Mouse (Mus musculus): ENCODE measurements around the gene Cnih3. TPM values are rescaled to one million over a fixed set of nuclear protein-coding genes. Genes with fewer than 3 reads are reported as not detected.

Cnih3 gene
- polyA plus RNA-seq, 1 experiment from 2014 or later, result 1.1 TPM

DNA sequence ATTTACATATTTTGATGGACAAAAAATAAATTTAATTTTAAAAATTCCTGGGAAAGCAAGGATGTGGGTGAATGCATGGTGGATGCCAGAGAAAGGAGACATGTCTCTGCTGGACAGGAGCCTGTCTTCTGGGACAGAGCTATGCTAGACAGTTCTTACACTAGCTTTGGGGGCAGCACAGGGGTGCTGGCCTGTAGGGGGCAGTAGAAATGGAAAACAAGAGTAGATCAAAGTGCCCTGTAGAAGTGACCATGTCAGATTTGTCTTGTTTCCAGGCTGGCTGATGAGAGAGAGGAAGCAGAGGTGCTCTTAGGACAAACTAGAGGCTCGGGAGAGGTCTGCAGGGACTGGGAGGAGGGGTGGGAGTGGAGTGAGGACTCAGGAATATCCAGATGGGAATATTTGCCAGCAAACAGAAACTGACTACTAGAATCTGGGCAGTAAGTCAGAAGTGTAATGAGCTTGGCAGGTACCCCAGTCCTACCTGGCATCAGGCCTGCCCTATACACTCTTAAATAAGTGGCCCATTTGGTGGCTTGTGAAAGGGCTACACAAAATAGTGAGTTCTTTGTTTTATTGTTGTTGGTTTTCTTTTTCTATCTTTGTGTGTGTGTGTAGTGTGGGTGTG lies 93.3 kb downstream of the Cnih3 start:
- Histone ChIP-seq H3K4me1 (replicated peaks; ENCODE audit: control insufficient read depth, insufficient read depth, low read length) (no peaks in the 10 kb centered on the region), H3K9ac (ENCODE audit: low read depth, low read length) (no peak overlapping the region), H3K9me3 (ENCODE audit: control insufficient read depth, low read length) (no peaks in the 10 kb centered on the region), H3K4me3 (ENCODE audit: low read depth, low read length) (no peak overlapping the region), H3K27me3 (ENCODE audit: control insufficient read depth, insufficient read depth, low read length) (no peaks in the 10 kb centered on the region), H3K4me2 (replicated peaks; ENCODE audit: low read depth, low read length) (no peak overlapping the region), H3K36me3 (ENCODE audit: control insufficient read depth, insufficient read depth, low read length) (no peaks in the 10 kb centered on the region), H3K27ac (ENCODE audit: low read depth, low read length) (no peak overlapping the region)
- 71% methylated on average over 1 of the region's 1 CpGs for WGBS
- ATAC-seq (ENCODE audit: low FRiP score) (no peak), DNase-seq (ENCODE audit: low spot score) (no peak)

DNA sequence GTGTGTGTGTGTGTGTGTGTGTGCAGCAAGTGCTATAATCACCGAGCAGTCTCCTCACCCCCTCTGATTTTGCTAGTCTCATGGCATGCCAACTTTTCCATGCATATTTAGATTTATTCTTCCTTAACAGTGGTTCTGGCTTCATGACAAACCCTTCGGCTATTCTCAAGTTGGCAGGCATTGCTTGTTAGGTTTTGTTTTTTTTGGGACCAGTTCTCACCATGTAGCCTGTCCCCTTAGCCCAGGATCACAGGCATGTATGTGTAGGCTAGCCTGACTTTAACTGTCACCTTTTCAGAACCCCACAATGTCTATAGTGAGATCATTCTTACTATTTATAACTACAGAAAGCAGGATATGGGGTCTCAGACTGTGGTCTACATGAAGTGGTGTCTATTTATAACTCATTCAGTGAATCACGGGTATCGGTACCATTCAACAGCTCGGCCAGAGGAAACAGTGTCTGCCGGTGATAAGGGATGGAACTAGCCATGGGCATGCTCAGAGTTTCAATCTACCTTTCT lies 94.2 kb downstream of the Cnih3 start:
- H3K9ac ChIP-seq (ENCODE audit: low read depth, low read length), result no peak overlapping the region
- H3K9me3 ChIP-seq (ENCODE audit: control insufficient read depth, low read length), result no peaks in the 10 kb centered on the region
- DNase-seq (ENCODE audit: low spot score) (no peak), ATAC-seq (ENCODE audit: low FRiP score) (no peak)
- no peak overlapping the region for H3K4me3 ChIP-seq (ENCODE audit: low read depth, low read length)
- no peaks in the 10 kb centered on the region for H3K27me3 ChIP-seq (ENCODE audit: control insufficient read depth, insufficient read depth, low read length)
- H3K36me3 ChIP-seq (ENCODE audit: control insufficient read depth, insufficient read depth, low read length), result no peaks in the 10 kb centered on the region
- WGBS, result 91% methylated on average over 6 of the region's 6 CpGs
- H3K4me2 ChIP-seq (replicated peaks; ENCODE audit: low read depth, low read length), result no peak overlapping the region
- no peak overlapping the region for H3K27ac ChIP-seq (ENCODE audit: low read depth, low read length)
- H3K4me1 ChIP-seq (replicated peaks; ENCODE audit: control insufficient read depth, insufficient read depth, low read length), result no peaks in the 10 kb centered on the region

DNA sequence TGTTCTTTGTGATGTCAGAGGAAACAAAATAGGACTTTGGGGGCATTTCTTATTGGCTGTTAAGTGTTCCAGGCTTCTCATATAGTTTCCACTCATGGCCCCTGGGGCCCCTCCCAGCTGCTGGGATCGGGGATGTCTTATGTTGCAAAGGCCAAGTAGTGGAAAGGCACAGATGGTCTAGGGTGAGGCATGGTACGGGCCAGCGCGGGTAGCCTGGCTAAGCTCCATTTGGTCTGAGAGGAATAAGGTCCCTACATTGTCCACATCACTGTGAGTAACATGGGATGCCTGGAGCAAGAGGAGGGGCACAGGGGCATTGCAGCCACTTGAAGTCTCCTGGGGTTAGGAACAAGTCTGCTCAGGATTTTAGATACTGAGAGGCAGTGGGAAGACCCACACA lies 95.1 kb downstream of the Cnih3 start:
- Histone ChIP-seq H3K27ac (ENCODE audit: low read depth, low read length) (no peak overlapping the region), H3K27me3 (ENCODE audit: control insufficient read depth, insufficient read depth, low read length) (no peaks in the 10 kb centered on the region), H3K4me3 (ENCODE audit: low read depth, low read length) (no peak overlapping the region), H3K9me3 (ENCODE audit: control insufficient read depth, low read length) (no peaks in the 10 kb centered on the region), H3K4me1 (replicated peaks; ENCODE audit: control insufficient read depth, insufficient read depth, low read length) (no peaks in the 10 kb centered on the region), H3K4me2 (replicated peaks; ENCODE audit: low read depth, low read length) (no peak overlapping the region), H3K9ac (ENCODE audit: low read depth, low read length) (no peak overlapping the region), H3K36me3 (ENCODE audit: control insufficient read depth, insufficient read depth, low read length) (no peaks in the 10 kb centered on the region)
- DNase-seq (ENCODE audit: low spot score) (no peak), ATAC-seq (ENCODE audit: low FRiP score) (no peak)
- 88% methylated on average over 4 of the region's 4 CpGs for WGBS

DNA sequence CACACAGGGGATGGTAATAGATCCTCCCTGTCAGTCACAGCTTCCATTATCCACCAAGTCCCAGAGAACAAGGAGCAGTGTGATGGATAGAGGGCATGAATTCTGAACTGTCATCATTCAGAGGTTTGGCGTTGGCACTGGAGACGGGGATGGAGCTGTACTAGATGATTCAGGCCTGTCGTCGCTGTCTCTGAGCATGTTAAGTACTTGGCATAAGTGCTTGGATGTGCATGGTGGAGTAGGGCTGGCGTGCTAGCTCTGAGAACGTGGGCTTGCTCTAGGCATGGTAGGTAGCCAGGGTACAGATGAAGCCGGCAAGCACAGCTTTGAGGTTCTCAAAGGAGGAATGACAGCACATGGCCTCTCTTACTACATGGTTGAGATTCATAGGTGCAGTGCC lies 95.6 kb downstream of the Cnih3 start:
- no peak for DNase-seq (ENCODE audit: low spot score)
- no peak for ATAC-seq (ENCODE audit: low FRiP score)
- no peaks in the 10 kb centered on the region for H3K27me3 ChIP-seq (ENCODE audit: control insufficient read depth, insufficient read depth, low read length)
- no peaks in the 10 kb centered on the region for H3K9me3 ChIP-seq (ENCODE audit: control insufficient read depth, low read length)
- H3K4me1 ChIP-seq (replicated peaks; ENCODE audit: control insufficient read depth, insufficient read depth, low read length), result no peaks in the 10 kb centered on the region
- no peak overlapping the region for H3K4me3 ChIP-seq (ENCODE audit: low read depth, low read length)
- no peak overlapping the region for H3K4me2 ChIP-seq (replicated peaks; ENCODE audit: low read depth, low read length)
- H3K27ac ChIP-seq (ENCODE audit: low read depth, low read length), result no peak overlapping the region
- no peaks in the 10 kb centered on the region for H3K36me3 ChIP-seq (ENCODE audit: control insufficient read depth, insufficient read depth, low read length)
- H3K9ac ChIP-seq (ENCODE audit: low read depth, low read length), result no peak overlapping the region
- WGBS, result 81% methylated on average over 7 of the region's 7 CpGs

DNA sequence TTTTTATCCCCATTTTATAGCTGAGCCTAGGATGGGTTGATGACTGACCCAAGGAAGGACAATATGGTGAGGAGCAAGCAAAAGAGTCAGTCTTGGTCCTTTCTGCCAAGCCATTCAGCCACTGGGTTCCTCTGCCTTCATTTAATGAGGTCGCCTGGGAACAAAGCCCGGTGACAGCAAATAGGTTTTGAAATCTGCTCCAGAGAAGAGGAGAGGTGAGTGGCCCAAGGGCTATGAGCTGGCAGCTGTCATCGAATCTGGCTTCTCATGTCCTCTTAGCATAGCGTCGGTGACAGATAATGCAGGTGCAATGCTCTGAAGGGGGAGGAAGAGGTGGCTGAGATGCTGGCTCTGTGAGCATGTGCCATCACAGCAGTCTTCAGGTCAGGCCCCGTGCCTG lies 100.7 kb downstream of the Cnih3 start:
- H3K4me3 ChIP-seq (ENCODE audit: low read depth, low read length), result no peak overlapping the region
- H3K9me3 ChIP-seq (ENCODE audit: control insufficient read depth, low read length), result no peaks in the 10 kb centered on the region
- no peak overlapping the region for H3K4me2 ChIP-seq (replicated peaks; ENCODE audit: low read depth, low read length)
- DNase-seq (ENCODE audit: low spot score), result no peak
- 83% methylated on average over 6 of the region's 6 CpGs for WGBS
- H3K27ac ChIP-seq (ENCODE audit: low read depth, low read length), result no peak overlapping the region
- no peaks in the 10 kb centered on the region for H3K27me3 ChIP-seq (ENCODE audit: control insufficient read depth, insufficient read depth, low read length)
- no peaks in the 10 kb centered on the region for H3K36me3 ChIP-seq (ENCODE audit: control insufficient read depth, insufficient read depth, low read length)
- ATAC-seq (ENCODE audit: low FRiP score), result no peak
- no peak overlapping the region for H3K9ac ChIP-seq (ENCODE audit: low read depth, low read length)
- no peaks in the 10 kb centered on the region for H3K4me1 ChIP-seq (replicated peaks; ENCODE audit: control insufficient read depth, insufficient read depth, low read length)

DNA sequence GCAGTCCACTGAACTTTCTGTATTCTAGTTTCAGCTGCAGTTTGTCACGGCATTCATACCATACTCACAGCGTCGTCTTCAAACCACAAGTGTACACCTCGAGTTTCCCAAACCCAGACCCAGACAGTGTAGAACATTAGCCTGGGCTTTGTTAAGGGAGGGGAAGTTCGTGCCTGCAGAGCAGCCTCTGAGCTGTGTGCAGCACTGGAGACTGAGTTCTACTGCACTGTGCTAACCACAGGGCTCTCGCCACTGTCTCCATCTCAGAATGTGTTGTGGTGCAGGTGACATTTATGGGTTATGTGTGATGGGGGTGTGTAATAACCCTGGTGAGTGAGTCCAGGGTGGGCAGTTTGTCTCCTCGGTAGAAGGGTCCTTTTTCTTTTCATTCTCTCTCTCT lies 104.5 kb downstream of the Cnih3 start:
- H3K4me2 ChIP-seq (replicated peaks; ENCODE audit: low read depth, low read length), result no peak overlapping the region
- no peak for DNase-seq (ENCODE audit: low spot score)
- no peak overlapping the region for H3K27ac ChIP-seq (ENCODE audit: low read depth, low read length)
- no peaks in the 10 kb centered on the region for H3K9me3 ChIP-seq (ENCODE audit: control insufficient read depth, low read length)
- no peak overlapping the region for H3K4me3 ChIP-seq (ENCODE audit: low read depth, low read length)
- no peaks in the 10 kb centered on the region for H3K4me1 ChIP-seq (replicated peaks; ENCODE audit: control insufficient read depth, insufficient read depth, low read length)
- H3K27me3 ChIP-seq (ENCODE audit: control insufficient read depth, insufficient read depth, low read length), result no peaks in the 10 kb centered on the region
- ATAC-seq (ENCODE audit: low FRiP score), result no peak
- no peaks in the 10 kb centered on the region for H3K36me3 ChIP-seq (ENCODE audit: control insufficient read depth, insufficient read depth, low read length)
- 87% methylated on average over 7 of the region's 7 CpGs for WGBS
- H3K9ac ChIP-seq (ENCODE audit: low read depth, low read length), result no peak overlapping the region

DNA sequence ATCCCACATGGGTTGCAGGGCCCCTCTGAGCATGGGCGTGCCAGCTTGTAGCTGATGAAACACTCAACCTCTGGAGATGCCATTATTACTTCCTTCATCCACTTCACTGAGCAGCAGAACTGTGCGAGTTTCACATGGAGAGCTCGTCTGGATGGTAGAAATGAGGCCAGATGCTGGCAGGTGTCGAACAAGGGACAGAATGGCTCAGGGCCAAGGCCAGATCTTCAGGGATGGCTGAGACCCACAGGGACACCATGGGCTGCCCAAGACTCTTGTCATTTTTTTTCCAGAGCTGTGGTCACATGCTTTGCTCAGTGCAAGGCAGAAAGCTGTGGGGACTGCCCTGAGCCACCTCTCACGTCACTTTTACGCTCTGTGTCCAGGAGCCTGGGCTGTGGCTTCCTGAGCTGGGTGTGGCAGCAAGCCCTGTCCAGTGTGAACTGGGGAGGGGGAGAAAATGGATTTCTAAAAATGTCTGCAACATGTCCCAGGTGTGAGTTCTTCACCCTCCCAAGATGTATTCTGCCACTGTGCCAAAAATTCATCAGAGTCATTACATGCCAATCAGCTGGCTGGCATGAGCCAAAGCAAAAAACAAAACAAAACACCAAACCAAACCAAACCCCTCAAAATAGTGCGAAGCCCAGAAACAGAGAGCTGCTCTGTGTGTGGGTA lies 107.1 kb downstream of the Cnih3 start:
- Histone ChIP-seq H3K9me3 (ENCODE audit: control insufficient read depth, low read length) (no peaks in the 10 kb centered on the region), H3K4me2 (replicated peaks; ENCODE audit: low read depth, low read length) (no peak overlapping the region), H3K27me3 (ENCODE audit: control insufficient read depth, insufficient read depth, low read length) (no peaks in the 10 kb centered on the region), H3K36me3 (ENCODE audit: control insufficient read depth, insufficient read depth, low read length) (no peaks in the 10 kb centered on the region), H3K9ac (ENCODE audit: low read depth, low read length) (no peak overlapping the region), H3K27ac (ENCODE audit: low read depth, low read length) (no peak overlapping the region), H3K4me1 (replicated peaks; ENCODE audit: control insufficient read depth, insufficient read depth, low read length) (no peaks in the 10 kb centered on the region), H3K4me3 (ENCODE audit: low read depth, low read length) (no peak overlapping the region)
- WGBS, result 84% methylated on average over 7 of the region's 7 CpGs
- DNase-seq (ENCODE audit: low spot score) (no peak), ATAC-seq (ENCODE audit: low FRiP score) (no peak)

DNA sequence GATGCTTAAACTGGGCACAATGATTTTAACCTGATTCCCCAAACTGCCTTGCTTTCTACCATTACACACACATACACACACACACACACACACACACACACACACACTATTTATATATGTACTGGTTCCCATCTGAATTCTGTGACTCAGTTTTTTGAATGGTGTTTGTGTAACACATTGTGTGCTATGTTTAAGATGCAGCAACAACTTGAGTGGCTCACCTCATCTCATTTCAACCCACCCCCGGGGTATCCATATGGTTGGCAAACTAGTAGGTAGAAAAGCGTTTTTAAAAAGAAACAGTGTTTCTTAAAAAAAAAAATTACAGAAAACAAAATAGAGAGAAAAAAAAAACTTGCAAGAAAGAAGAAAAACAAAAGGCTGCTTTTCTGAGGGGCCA lies 107.9 kb downstream of the Cnih3 start:
- Histone ChIP-seq H3K36me3 (ENCODE audit: control insufficient read depth, insufficient read depth, low read length) (no peaks in the 10 kb centered on the region), H3K9me3 (ENCODE audit: control insufficient read depth, low read length) (no peaks in the 10 kb centered on the region), H3K4me2 (replicated peaks; ENCODE audit: low read depth, low read length) (no peak overlapping the region), H3K27ac (ENCODE audit: low read depth, low read length) (no peak overlapping the region), H3K9ac (ENCODE audit: low read depth, low read length) (no peak overlapping the region), H3K4me1 (replicated peaks; ENCODE audit: control insufficient read depth, insufficient read depth, low read length) (no peaks in the 10 kb centered on the region), H3K27me3 (ENCODE audit: control insufficient read depth, insufficient read depth, low read length) (no peaks in the 10 kb centered on the region), H3K4me3 (ENCODE audit: low read depth, low read length) (no peak overlapping the region)
- 84% methylated on average over 2 of the region's 2 CpGs for WGBS
- ATAC-seq (ENCODE audit: low FRiP score), result no peak
- no peak for DNase-seq (ENCODE audit: low spot score)

DNA sequence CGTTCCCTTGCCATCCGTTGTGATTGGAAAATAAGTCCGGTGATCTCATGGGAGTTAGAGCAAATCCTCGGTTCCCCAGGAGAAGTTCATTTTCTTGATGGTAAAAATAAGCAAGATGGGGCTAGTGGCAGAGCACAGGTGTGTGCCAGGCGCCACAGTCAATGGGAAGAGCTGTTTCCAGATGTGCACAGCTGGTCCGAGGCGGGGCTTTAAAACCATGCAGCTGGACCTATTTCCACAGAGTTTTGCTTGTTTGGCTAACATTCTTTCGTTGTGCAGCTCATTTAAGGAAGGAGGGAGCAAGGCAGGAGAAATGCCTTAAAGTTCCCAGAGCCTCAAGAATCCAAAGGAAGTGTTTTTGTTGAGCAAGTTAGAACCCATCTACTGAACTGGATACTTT lies 109.1 kb downstream of the Cnih3 start:
- H3K4me2 ChIP-seq (replicated peaks; ENCODE audit: low read depth, low read length), result no peak overlapping the region
- no peak for DNase-seq (ENCODE audit: low spot score)
- H3K4me3 ChIP-seq (ENCODE audit: low read depth, low read length), result no peak overlapping the region
- ATAC-seq (ENCODE audit: low FRiP score), result no peak
- H3K27ac ChIP-seq (ENCODE audit: low read depth, low read length), result no peak overlapping the region
- no peaks in the 10 kb centered on the region for H3K9me3 ChIP-seq (ENCODE audit: control insufficient read depth, low read length)
- no peaks in the 10 kb centered on the region for H3K27me3 ChIP-seq (ENCODE audit: control insufficient read depth, insufficient read depth, low read length)
- no peaks in the 10 kb centered on the region for H3K36me3 ChIP-seq (ENCODE audit: control insufficient read depth, insufficient read depth, low read length)
- H3K9ac ChIP-seq (ENCODE audit: low read depth, low read length), result no peak overlapping the region
- WGBS, result 76% methylated on average over 8 of the region's 8 CpGs
- H3K4me1 ChIP-seq (replicated peaks; ENCODE audit: control insufficient read depth, insufficient read depth, low read length), result no peaks in the 10 kb centered on the region

Data from hindbrain, embryonic 11.5 days (tissue).